Mouse (Mus musculus) liver, embryonic 15.5 days (tissue): ENCODE measurements around the gene Atp2a1. TPM values are rescaled to one million over a fixed set of nuclear protein-coding genes. Genes with fewer than 3 reads are reported as not detected.
A peak's percentile ranks its signal among the peaks of the same experiment; 100 is the strongest.

Experiments used
- ATAC-seq: fragments of 200-750 bp; cut with Nextera tagmentation; 2 replicates; pipeline ENCODE4 v1.8.0; 2017; ENCODE audit warnings: moderate number of reproducible peaks, mild to moderate bottlenecking, moderate library complexity; ENCODE audit not compliant: insufficient read depth
- H3K27ac ChIP-seq: fragments of 300-500 bp; sonication (generic); replicated peaks from 2 replicates; pipeline ENCODE4 v1.5.1; 2015; ENCODE audit warnings: mild to moderate bottlenecking, inconsistent platforms
- H3K27me3 ChIP-seq: fragments of 300-500 bp; sonication (generic); 2 replicates; pipeline ENCODE4 v1.6.1; 2015; ENCODE audit warnings: mild to moderate bottlenecking, inconsistent platforms
- H3K36me3 ChIP-seq: fragments of 300-500 bp; sonication (generic); replicated peaks from 2 replicates; pipeline ENCODE4 v1.6.1; 2015; ENCODE audit warnings: moderate library complexity, mild to moderate bottlenecking, inconsistent platforms
- H3K4me1 ChIP-seq: fragments of 300-500 bp; sonication (generic); replicated peaks from 2 replicates; pipeline ENCODE4 v1.6.1; 2015; ENCODE audit warnings: inconsistent platforms
- H3K4me2 ChIP-seq: fragments of 300-500 bp; sonication (generic); 2 replicates; pipeline ENCODE4 v1.6.1; 2015; ENCODE audit warnings: moderate library complexity, mild to moderate bottlenecking, inconsistent platforms
- H3K4me3 ChIP-seq: fragments of 300-500 bp; sonication (generic); replicated peaks from 2 replicates; pipeline ENCODE4 v1.5.1; 2015; ENCODE audit warnings: mild to moderate bottlenecking, inconsistent platforms
- H3K9ac ChIP-seq: fragments of 300-500 bp; sonication (generic); 2 replicates; pipeline ENCODE4 v1.6.1; 2015; ENCODE audit warnings: moderate library complexity, mild to moderate bottlenecking, inconsistent platforms
- H3K9me3 ChIP-seq: fragments of 300-500 bp; sonication (generic); replicated peaks from 2 replicates; pipeline ENCODE4 v1.6.1; 2016; ENCODE audit warnings: inconsistent platforms
- WGBS: fragments of 180-500 bp; shearing (Covaris S2); methylation state at CpG from one replicate; pipeline ENCODE4 v1.1.7; 2015; ENCODE audit warnings: mixed read lengths; ENCODE audit not compliant: insufficient replicate concordance; 5-methylcytosine and 5-hydroxymethylcytosine counted together
- polyA plus RNA-seq: library from polyadenylated mRNA; unstranded; fragments of >200 nt; fragmentation: Nextera tagmentation; extraction: Ambion mirVana; gene quantifications from 2 replicates; pipeline ENCODE4 v1.2.1, GENCODE M21; 2015

Gene Atp2a1
- polyA plus RNA-seq, 1 experiment from 2014 or later = 16.5 TPM

- H3K9me3 ChIP-seq = no peaks in the 10 kb centered on the region
- H3K4me1 ChIP-seq = peaks cover 56% of the 10 kb centered on the region
- no peaks in the 10 kb centered on the region for H3K27me3 ChIP-seq
- no peak overlapping the region for H3K9ac ChIP-seq
- H3K27ac ChIP-seq = peak overlapping the region; percentile 91
- H3K36me3 ChIP-seq = peaks cover 42% of the 10 kb centered on the region
- no peak for ATAC-seq
- peak overlapping the region; percentile 77 for H3K4me3 ChIP-seq
- H3K4me2 ChIP-seq = peak overlapping the region; percentile 91
- 38% methylated on average over 16 of the region's 16 CpGs for WGBS
Measured at GRCm38 (mm10) chr7:126472713-126473112, 9.8 kb upstream of the Atp2a1 start.

DNA sequence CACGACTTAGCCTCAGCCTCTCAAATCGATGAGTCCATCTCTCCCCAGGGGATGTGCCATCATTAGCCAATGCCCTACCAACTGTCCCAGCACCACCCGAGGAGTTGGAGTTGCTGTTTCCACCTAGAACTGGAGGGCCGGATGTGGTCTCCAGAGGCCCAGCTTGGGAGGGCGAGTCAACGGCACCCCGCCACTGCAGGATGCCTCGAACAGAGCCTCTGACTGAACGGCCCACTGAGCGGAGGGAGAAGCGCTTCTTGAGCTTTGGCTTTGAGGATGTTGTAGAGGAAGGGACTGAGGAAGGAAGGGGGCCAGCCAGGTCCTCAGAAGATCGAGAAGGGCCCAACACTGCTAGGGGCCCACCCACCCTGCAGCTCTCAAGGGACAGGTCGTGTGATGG lies 9.4 kb upstream of the Atp2a1 start:
- Histone ChIP-seq H3K27me3 (no peaks in the 10 kb centered on the region), H3K27ac (peak overlapping the region; percentile 91), H3K9me3 (no peaks in the 10 kb centered on the region), H3K9ac (no peak overlapping the region), H3K4me3 (peak overlapping the region; percentile 77; the same call in 1 of the 2 replicates), H3K4me1 (peaks cover 56% of the 10 kb centered on the region), H3K36me3 (peaks cover 46% of the 10 kb centered on the region), H3K4me2 (peak overlapping the region; percentile 91)
- no peak for ATAC-seq
- 30% methylated on average over 13 of the region's 13 CpGs for WGBS

- Histone ChIP-seq H3K9ac (no peak overlapping the region), H3K4me1 (peaks cover 58% of the 10 kb centered on the region), H3K27me3 (no peaks in the 10 kb centered on the region), H3K4me3 (peak overlapping the region; percentile 77; the same call in 1 of the 2 replicates), H3K4me2 (peak overlapping the region; percentile 91), H3K9me3 (no peaks in the 10 kb centered on the region), H3K36me3 (peaks cover 51% of the 10 kb centered on the region), H3K27ac (peak overlapping the region; percentile 91)
- WGBS = 30% methylated on average over 4 of the region's 4 CpGs
- no peak for ATAC-seq
Measured at GRCm38 (mm10) chr7:126471853-126472252, 8.9 kb upstream of the Atp2a1 start.

- no peak overlapping the region for H3K4me3 ChIP-seq
- no peak for ATAC-seq
- H3K9ac ChIP-seq = no peak overlapping the region
- peaks cover 53% of the 10 kb centered on the region for H3K36me3 ChIP-seq
- no peak overlapping the region for H3K27ac ChIP-seq
- H3K4me2 ChIP-seq = peak overlapping the region; percentile 91
- H3K9me3 ChIP-seq = no peaks in the 10 kb centered on the region
- WGBS = 58% methylated on average over 5 of the region's 5 CpGs
- peaks cover 58% of the 10 kb centered on the region for H3K4me1 ChIP-seq
- H3K27me3 ChIP-seq = no peaks in the 10 kb centered on the region
Measured at GRCm38 (mm10) chr7:126471361-126471760, 8.5 kb upstream of the Atp2a1 start.

DNA sequence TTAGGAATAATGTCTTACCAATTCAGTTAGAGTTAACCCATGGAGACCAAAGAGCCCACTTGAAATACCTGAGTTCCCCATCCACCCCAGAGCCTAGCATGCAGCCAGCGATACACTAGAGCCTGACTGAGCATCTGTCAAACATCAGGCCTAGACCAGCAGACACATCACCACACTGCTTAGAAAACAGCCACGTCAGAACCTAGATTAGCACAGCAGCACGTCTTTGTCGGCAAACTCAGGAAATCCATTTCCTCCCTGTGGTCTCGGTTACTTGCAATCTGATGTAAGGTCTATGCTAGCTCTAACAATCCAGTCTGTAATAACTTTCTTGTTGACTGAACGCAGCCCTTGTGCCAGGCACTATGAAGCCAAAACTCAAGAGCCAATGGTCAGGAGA lies 7.2 kb upstream of the Atp2a1 start:
- H3K9me3 ChIP-seq = no peaks in the 10 kb centered on the region
- WGBS = 18% methylated on average over 6 of the region's 6 CpGs
- no peaks in the 10 kb centered on the region for H3K27me3 ChIP-seq
- H3K27ac ChIP-seq = 0 out of 2 replicates have a peak overlapping the region, but pooled peaks have one; percentile 38
- peaks cover 59% of the 10 kb centered on the region for H3K4me1 ChIP-seq
- H3K4me3 ChIP-seq = no peak overlapping the region
- H3K9ac ChIP-seq = no peak overlapping the region
- H3K36me3 ChIP-seq = peaks cover 56% of the 10 kb centered on the region
- H3K4me2 ChIP-seq = no peak overlapping the region
- no peak for ATAC-seq

GRCm38 (mm10) chr7:126467834-126468627 lies 5.1 kb upstream of the Atp2a1 start:
- Histone ChIP-seq H3K27me3 (no peaks in the 10 kb centered on the region), H3K4me1 (peaks cover 59% of the 10 kb centered on the region), H3K27ac (no peak overlapping the region), H3K9me3 (no peaks in the 10 kb centered on the region), H3K36me3 (peaks cover 56% of the 10 kb centered on the region), H3K4me2 (no peak overlapping the region), H3K9ac (no peak overlapping the region), H3K4me3 (no peak overlapping the region)
- WGBS = 79% methylated on average over 18 of the region's 18 CpGs
- ATAC-seq = no peak

GRCm38 (mm10) chr7:126467271-126467670 lies 4.4 kb upstream of the Atp2a1 start:
- 52% methylated on average over 5 of the region's 5 CpGs for WGBS
- no peak overlapping the region for H3K27ac ChIP-seq
- ATAC-seq = no peak
- H3K9me3 ChIP-seq = no peaks in the 10 kb centered on the region
- peaks cover 52% of the 10 kb centered on the region for H3K4me1 ChIP-seq
- H3K4me2 ChIP-seq = no peak overlapping the region
- no peaks in the 10 kb centered on the region for H3K27me3 ChIP-seq
- H3K36me3 ChIP-seq = peaks cover 56% of the 10 kb centered on the region
- H3K4me3 ChIP-seq = no peak overlapping the region
- no peak overlapping the region for H3K9ac ChIP-seq

GRCm38 (mm10) chr7:126466707-126467106 lies 3.8 kb upstream of the Atp2a1 start:
- WGBS = 58% methylated on average over 5 of the region's 5 CpGs
- no peak for ATAC-seq
- Histone ChIP-seq H3K4me1 (peaks cover 51% of the 10 kb centered on the region), H3K4me2 (no peak overlapping the region), H3K36me3 (peaks cover 51% of the 10 kb centered on the region), H3K4me3 (no peak overlapping the region), H3K27me3 (no peaks in the 10 kb centered on the region), H3K9me3 (no peaks in the 10 kb centered on the region), H3K27ac (no peak overlapping the region), H3K9ac (no peak overlapping the region)

- 63% methylated on average over 9 of the region's 9 CpGs for WGBS
- H3K4me1 ChIP-seq = peaks cover 46% of the 10 kb centered on the region
Measured at GRCm38 (mm10) chr7:126466116-126466515, 3.2 kb upstream of the Atp2a1 start.

GRCm38 (mm10) chr7:126465246-126466030 lies 2.5 kb upstream of the Atp2a1 start:
- Histone ChIP-seq H3K27ac (no peak overlapping the region), H3K4me3 (no peak overlapping the region), H3K9me3 (no peaks in the 10 kb centered on the region), H3K4me1 (peaks cover 41% of the 10 kb centered on the region), H3K9ac (no peak overlapping the region), H3K36me3 (peaks cover 40% of the 10 kb centered on the region), H3K4me2 (no peak overlapping the region), H3K27me3 (no peaks in the 10 kb centered on the region)
- ATAC-seq = no peak
- 22% methylated on average over 7 of the region's 7 CpGs for WGBS

More at GRCm38 (mm10) chr7:126466116-126466515, 3.2 kb upstream of the Atp2a1 start:
- peaks cover 45% of the 10 kb centered on the region for H3K36me3 ChIP-seq
- no peak overlapping the region for H3K9ac ChIP-seq
- no peaks in the 10 kb centered on the region for H3K9me3 ChIP-seq
- ATAC-seq = no peak
- H3K4me2 ChIP-seq = no peak overlapping the region
- H3K4me3 ChIP-seq = no peak overlapping the region
- no peaks in the 10 kb centered on the region for H3K27me3 ChIP-seq
- no peak overlapping the region for H3K27ac ChIP-seq

DNA sequence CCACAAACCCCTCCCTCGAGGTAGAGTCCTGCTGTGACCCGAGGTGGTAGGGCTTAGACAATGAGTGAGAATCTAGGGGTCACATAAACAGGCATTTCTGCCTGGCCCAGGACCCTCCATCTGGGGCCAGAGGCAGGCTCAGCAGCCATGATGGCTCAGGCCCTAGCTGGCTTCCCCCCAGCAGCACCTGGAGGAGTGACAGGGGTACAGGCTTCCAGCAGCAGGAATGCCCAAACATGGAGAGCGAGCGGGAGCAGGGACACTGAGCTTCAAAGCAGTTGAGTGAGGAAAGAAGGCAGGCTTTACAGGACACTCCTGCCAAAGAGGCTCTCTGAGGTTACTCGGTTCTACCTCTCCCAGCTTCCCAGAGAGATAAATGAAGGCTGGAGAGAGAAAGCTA lies 1.9 kb upstream of the Atp2a1 start:
- Histone ChIP-seq H3K9ac (no peak overlapping the region), H3K36me3 (peaks cover 35% of the 10 kb centered on the region), H3K27ac (no peak overlapping the region), H3K4me2 (no peak overlapping the region), H3K27me3 (no peaks in the 10 kb centered on the region), H3K4me1 (peaks cover 40% of the 10 kb centered on the region), H3K4me3 (no peak overlapping the region), H3K9me3 (no peaks in the 10 kb centered on the region)
- ATAC-seq = no peak
- 55% methylated on average over 5 of the region's 5 CpGs for WGBS
